Mouse (Mus musculus) frontal cortex, adult (tissue): ENCODE results near the gene Pax7.

Source experiments
- ATAC-seq: cut with Nextera tagmentation; 2 replicates; pipeline ENCODE4 v1.9.2; 2017; ENCODE audit warnings: mild to moderate bottlenecking, moderate library complexity, mixed read lengths; ENCODE audit not compliant: low TSS enrichment

Gene Pax7

GRCm38 (mm10) chr4:139830581-139831387 lies 2.5 kb downstream of the Pax7 start:
- no peak for ATAC-seq

GRCm38 (mm10) chr4:139830053-139830452 lies 3.3 kb downstream of the Pax7 start:
- ATAC-seq = no peak

GRCm38 (mm10) chr4:139828871-139829590 lies 4.3 kb downstream of the Pax7 start:
- no peak for ATAC-seq

GRCm38 (mm10) chr4:139828283-139828678 lies 5.0 kb downstream of the Pax7 start:
- ATAC-seq = no peak

GRCm38 (mm10) chr4:139827501-139828282 lies 5.6 kb downstream of the Pax7 start:
- ATAC-seq = no peak

GRCm38 (mm10) chr4:139826231-139826630 lies 7.1 kb downstream of the Pax7 start:
- no peak for ATAC-seq

GRCm38 (mm10) chr4:139825326-139826112 lies 7.8 kb downstream of the Pax7 start:
- ATAC-seq = no peak

- ATAC-seq = no peak
Measured at GRCm38 (mm10) chr4:139824572-139825325, 8.6 kb downstream of the Pax7 start.

- ATAC-seq = no peak
Measured at GRCm38 (mm10) chr4:139823870-139824472, 9.4 kb downstream of the Pax7 start.

- no peak for ATAC-seq
Measured at GRCm38 (mm10) chr4:139823138-139823869, 10.0 kb downstream of the Pax7 start.

- ATAC-seq = no peak
Measured at GRCm38 (mm10) chr4:139822214-139823137, 10.9 kb downstream of the Pax7 start.

- no peak for ATAC-seq
Measured at GRCm38 (mm10) chr4:139821491-139822160, 11.7 kb downstream of the Pax7 start.

- ATAC-seq = no peak
Measured at GRCm38 (mm10) chr4:139821071-139821470, 12.3 kb downstream of the Pax7 start.

- no peak for ATAC-seq
Measured at GRCm38 (mm10) chr4:139819411-139820030, 13.8 kb downstream of the Pax7 start.

GRCm38 (mm10) chr4:139818163-139818562 lies 15.2 kb downstream of the Pax7 start:
- ATAC-seq = no peak

GRCm38 (mm10) chr4:139813371-139813960 lies 19.9 kb downstream of the Pax7 start:
- ATAC-seq = no peak

GRCm38 (mm10) chr4:139811901-139812300 lies 21.4 kb downstream of the Pax7 start:
- ATAC-seq = no peak
